Mouse (Mus musculus) inflammation-experienced regulatory T-cells, adult 16 weeks (primary cell): ENCODE measurements around the gene Pigx. TPM values are rescaled to one million over a fixed set of nuclear protein-coding genes. Genes with fewer than 3 reads are reported as not detected.

Source experiments
- polyA plus RNA-seq: library from polyadenylated mRNA; unstranded; fragments of 100-300 nt; shearing (Covaris generic); gene quantifications from one replicate; pipeline ENCODE4 v1.2.1, GENCODE M21; 2017

Gene Pigx
- 149 TPM for polyA plus RNA-seq

GRCm38 (mm10) chr16:32099638-32100150 is at the start of gene Pigx, which contains the start of gene Cep19:
Gene Pigx (minus strand): TSS chr16:32099740.
Gene Cep19 (plus strand): TSS chr16:32099800.

GRCm38 (mm10) chr16:32078991-32079511 is 20.5 kb downstream of the Pigx start, which contains the start of gene Pak2:
Gene Pak2 (minus strand): TSS chr16:32079342.

Other genes with a start within 250 kb of the Pigx start
- not detected for gene Meltf, start 220.9 kb downstream of the Pigx start, polyA plus RNA-seq
- 0.52 TPM for gene Pigz, start 165.9 kb downstream of the Pigx start, polyA plus RNA-seq
- 5.1 TPM for gene 0610012G03Rik, start 151.2 kb downstream of the Pigx start, polyA plus RNA-seq
- gene Ncbp2, start 151.2 kb downstream of the Pigx start, polyA plus RNA-seq, result 53.5 TPM
- 21.5 TPM for gene Senp5, start 96.5 kb downstream of the Pigx start, polyA plus RNA-seq
- 89.5 TPM for gene Pak2, start 20.4 kb downstream of the Pigx start, polyA plus RNA-seq
- gene Cep19, start 60 bp upstream of the Pigx start, polyA plus RNA-seq, result 45.3 TPM
- gene Nrros, start 65.9 kb upstream of the Pigx start, polyA plus RNA-seq, result 97.3 TPM
- not detected for gene Bex6, start 80.1 kb upstream of the Pigx start, polyA plus RNA-seq
- 3.0 TPM for gene Fbxo45, start 147.4 kb upstream of the Pigx start, polyA plus RNA-seq
- gene Wdr53, start 147.5 kb upstream of the Pigx start, polyA plus RNA-seq, result 22.0 TPM
- gene Smco1, start 171.7 kb upstream of the Pigx start, polyA plus RNA-seq, result not detected
- gene Rnf168, start 177.7 kb upstream of the Pigx start, polyA plus RNA-seq, result 20.1 TPM
- gene Ubxn7, start 232.5 kb upstream of the Pigx start, polyA plus RNA-seq, result 37.2 TPM